8 mouse cellular contexts compared by ENCODE assay signal in genomic region chr10:59911091-59911490, GRCm38 (mm10). TPM values are rescaled to one million over a fixed set of nuclear protein-coding genes. Genes with fewer than 3 reads are reported as not detected.
DNase-seq lines count a peak whose midpoint lies in the region; ATAC-seq lines count a peak whose summit lies in the region.

No protein-coding gene starts in this region.

- H3K9me3 ChIP-seq in forebrain, embryonic 11.5 days (ENCODE audit: control insufficient read depth, low read length): no peaks in the 10 kb centered on the region
- no peaks in the 10 kb centered on the region for H3K9me3 ChIP-seq in forebrain, embryonic 16.5 days (ENCODE audit: control insufficient read depth, low read length)
- H3K9me3 ChIP-seq in hindbrain, embryonic 11.5 days (ENCODE audit: control insufficient read depth, low read length): no peaks in the 10 kb centered on the region
- no peaks in the 10 kb centered on the region for H3K9me3 ChIP-seq in midbrain, embryonic 12.5 days

- no peak for ATAC-seq in forebrain, embryonic 11.5 days (replicated peaks; ENCODE audit: low FRiP score)
- no peak for ATAC-seq in forebrain, embryonic 16.5 days
- peak; percentile 21; the same call in 1 of the 2 replicates for ATAC-seq in hindbrain, embryonic 11.5 days (ENCODE audit: low FRiP score)
- ATAC-seq in midbrain, embryonic 12.5 days (ENCODE audit: low FRiP score, low read depth): no peak; the same call in 1 of the 2 replicates

- peak overlapping the region; percentile 19 for H3K4me2 ChIP-seq in forebrain, embryonic 11.5 days (ENCODE audit: low read depth, low read length, severe bottlenecking)
- no peak overlapping the region for H3K4me2 ChIP-seq in forebrain, embryonic 16.5 days (ENCODE audit: low read length)
- peak overlapping the region; percentile 33 for H3K4me2 ChIP-seq in hindbrain, embryonic 11.5 days (replicated peaks; ENCODE audit: low read depth, low read length)
- H3K4me2 ChIP-seq in midbrain, embryonic 12.5 days (replicated peaks): peak overlapping the region; percentile 40

- H3K4me3 ChIP-seq in forebrain, embryonic 11.5 days (ENCODE audit: low read depth, low read length): no peak overlapping the region
- H3K4me3 ChIP-seq in forebrain, embryonic 16.5 days (replicated peaks; ENCODE audit: low read length): no peak overlapping the region
- H3K4me3 ChIP-seq in hindbrain, embryonic 11.5 days (ENCODE audit: low read depth, low read length): no peak overlapping the region
- no peak overlapping the region for H3K4me3 ChIP-seq in midbrain, embryonic 12.5 days

- H3K27ac ChIP-seq in forebrain, embryonic 11.5 days (ENCODE audit: low read depth, low read length): no peak overlapping the region
- no peak overlapping the region for H3K27ac ChIP-seq in forebrain, embryonic 16.5 days (ENCODE audit: low read length)
- H3K27ac ChIP-seq in hindbrain, embryonic 11.5 days (ENCODE audit: low read depth, low read length): peak overlapping the region; percentile 61
- 0 out of 2 replicates have a peak overlapping the region, but pooled peaks have one; percentile 31 for H3K27ac ChIP-seq in midbrain, embryonic 12.5 days (replicated peaks)

- DNase-seq in forebrain, embryonic 11.5 days (ENCODE audit: low spot score): no peak
- DNase-seq in B cell, adult 2 months: peak; percentile 81 to 83
- DNase-seq in hindbrain, embryonic 11.5 days (ENCODE audit: low spot score): no peak
- no peak for DNase-seq in right cerebral cortex, adult 2 months (ENCODE audit: low spot score in 2 of 2)
- DNase-seq in cerebellum, adult 9-10 months: no peak
- DNase-seq in cerebellum, adult 11 months: no peak

- no peaks in the 10 kb centered on the region for H3K27me3 ChIP-seq in forebrain, embryonic 11.5 days (ENCODE audit: control insufficient read depth, insufficient read depth, low read length)
- no peaks in the 10 kb centered on the region for H3K27me3 ChIP-seq in forebrain, embryonic 16.5 days (replicated peaks; ENCODE audit: control insufficient read depth, insufficient read depth, low read length)
- H3K27me3 ChIP-seq in hindbrain, embryonic 11.5 days (ENCODE audit: control insufficient read depth, insufficient read depth, low read length): no peaks in the 10 kb centered on the region
- peaks cover 14% of the 10 kb centered on the region for H3K27me3 ChIP-seq in midbrain, embryonic 12.5 days

- 31% methylated on average over 6 of the region's 6 CpGs for WGBS in forebrain, embryonic 11.5 days
- 43% methylated on average over 6 of the region's 6 CpGs for WGBS in forebrain, embryonic 16.5 days
- WGBS in hindbrain, embryonic 11.5 days: 18% methylated on average over 6 of the region's 6 CpGs
- 28% methylated on average over 6 of the region's 6 CpGs for WGBS in midbrain, embryonic 12.5 days

- H3K9ac ChIP-seq in forebrain, embryonic 11.5 days (ENCODE audit: low read length): no peak overlapping the region
- H3K9ac ChIP-seq in forebrain, embryonic 16.5 days (replicated peaks; ENCODE audit: low read depth, low read length): no peak overlapping the region
- peak overlapping the region; percentile 49; the same call in 1 of the 2 replicates for H3K9ac ChIP-seq in hindbrain, embryonic 11.5 days (ENCODE audit: low read depth, low read length)
- no peak overlapping the region for H3K9ac ChIP-seq in midbrain, embryonic 12.5 days (replicated peaks)

- no peaks in the 10 kb centered on the region for H3K36me3 ChIP-seq in forebrain, embryonic 11.5 days (ENCODE audit: control insufficient read depth, insufficient read depth, low read length)
- no peaks in the 10 kb centered on the region for H3K36me3 ChIP-seq in forebrain, embryonic 16.5 days (ENCODE audit: control insufficient read depth, insufficient read depth)
- H3K36me3 ChIP-seq in hindbrain, embryonic 11.5 days (ENCODE audit: control insufficient read depth, insufficient read depth, low read length): no peaks in the 10 kb centered on the region
- H3K36me3 ChIP-seq in midbrain, embryonic 12.5 days: no peaks in the 10 kb centered on the region

- H3K4me1 ChIP-seq in forebrain, embryonic 11.5 days (replicated peaks; ENCODE audit: control insufficient read depth, insufficient read depth, low read length): peaks cover 22% of the 10 kb centered on the region
- H3K4me1 ChIP-seq in forebrain, embryonic 16.5 days (replicated peaks; ENCODE audit: control insufficient read depth, insufficient read depth, low read length): peaks cover 33% of the 10 kb centered on the region
- peaks cover 15% of the 10 kb centered on the region for H3K4me1 ChIP-seq in hindbrain, embryonic 11.5 days (replicated peaks; ENCODE audit: control insufficient read depth, insufficient read depth, low read length)
- peaks cover 42% of the 10 kb centered on the region for H3K4me1 ChIP-seq in midbrain, embryonic 12.5 days

RNA-seq across cellular contexts. Expression of gene Dnajb12, which starts 31.7 kb away (rescaled TPM):
- polyA plus RNA-seq in forebrain, embryonic 11.5 days (2014; fragmentation: Nextera tagmentation; extraction: Ambion mirVana): 25.3 and 26.5 TPM in 2 replicates
- 18.5 and 21.2 TPM in 2 replicates for polyA plus RNA-seq in forebrain, embryonic 16.5 days (2015; fragmentation: Nextera tagmentation; extraction: Ambion mirVana)
- 22.0 and 22.6 TPM in 2 replicates for polyA plus RNA-seq in hindbrain, embryonic 11.5 days (2014; fragmentation: Nextera tagmentation; extraction: Ambion mirVana)
- polyA plus RNA-seq in midbrain, embryonic 12.5 days (2016; fragmentation: Nextera tagmentation; extraction: Ambion mirVana): 22.5 and 22.7 TPM in 2 replicates

RNA-seq across cellular contexts. Expression of gene Ddit4, which starts 40.5 kb away (rescaled TPM):
- 7.4 and 9.5 TPM in 2 replicates for polyA plus RNA-seq in forebrain, embryonic 11.5 days (2014; fragmentation: Nextera tagmentation; extraction: Ambion mirVana)
- polyA plus RNA-seq in forebrain, embryonic 16.5 days (2015; fragmentation: Nextera tagmentation; extraction: Ambion mirVana): 75.5 and 79.6 TPM in 2 replicates
- 4.6 and 5.5 TPM in 2 replicates for polyA plus RNA-seq in hindbrain, embryonic 11.5 days (2014; fragmentation: Nextera tagmentation; extraction: Ambion mirVana)
- 47.6 and 51.6 TPM in 2 replicates for polyA plus RNA-seq in midbrain, embryonic 12.5 days (2016; fragmentation: Nextera tagmentation; extraction: Ambion mirVana)

Comparison
In these comparisons a context has a peak if more than half of its experiments do, and no peak if none do; other contexts are left out.
1. DNase-seq: peak in B cell, adult 2 months (2 of 2); none in forebrain, embryonic 11.5 days (single experiment), hindbrain, embryonic 11.5 days (single experiment), right cerebral cortex, adult 2 months (0 of 2), cerebellum, adult 9-10 months (single experiment) and cerebellum, adult 11 months (single experiment).
2. H3K27ac ChIP-seq: peak in hindbrain, embryonic 11.5 days (single experiment) and midbrain, embryonic 12.5 days (single experiment); none in forebrain, embryonic 11.5 days (single experiment) and forebrain, embryonic 16.5 days (single experiment).